ENCODE assay signal across 7 mouse cellular contexts in genomic region chr16:38758104-38758861, GRCm38 (mm10). TPM values are rescaled to one million over a fixed set of nuclear protein-coding genes. Genes with fewer than 3 reads are reported as not detected.
DNase-seq lines count a peak whose midpoint lies in the region; ATAC-seq lines count a peak whose summit lies in the region.

No protein-coding gene starts in this region.

- H3K36me3 ChIP-seq in limb, embryonic 12.5 days, result peaks cover 50% of the 10 kb centered on the region

- peak; percentile 38 for DNase-seq in testis, postnatal 10 days (ENCODE audit: low spot score)
- DNase-seq in testis, postnatal 14 days (ENCODE audit: low spot score), result no peak
- peak; percentile 27 to 30 for DNase-seq in heart, postnatal 10 days
- DNase-seq in thymus, postnatal 10 days (ENCODE audit: low spot score in 2 of 2), result no peak
- DNase-seq in retina, postnatal 1 day, result no peak

- no peak overlapping the region for H3K4me3 ChIP-seq in limb, embryonic 12.5 days (replicated peaks)

- no peaks in the 10 kb centered on the region for H3K9me3 ChIP-seq in limb, embryonic 12.5 days

- no peak overlapping the region for H3K4me2 ChIP-seq in limb, embryonic 12.5 days

- intact Hi-C loops in heart, postnatal 10 days (cut with DNase I), result no loop called here

- H3K4me1 ChIP-seq in limb, embryonic 12.5 days (replicated peaks), result peaks cover 35% of the 10 kb centered on the region

- H3K9ac ChIP-seq in limb, embryonic 12.5 days (replicated peaks), result no peak overlapping the region

- no peak for ATAC-seq in limb, embryonic 12.5 days (ENCODE audit: insufficient number of reproducible peaks, insufficient read depth, low FRiP score, low TSS enrichment, low read depth)
- no peak; the same call in 1 of the 2 replicates for ATAC-seq in frontal cortex, adult (ENCODE audit: low TSS enrichment)

- 75% methylated on average over 12 of the region's 12 CpGs for WGBS in limb, embryonic 12.5 days

- H3K27ac ChIP-seq in limb, embryonic 12.5 days, result 0 out of 2 replicates have a peak overlapping the region, but pooled peaks have one; percentile 41

- no peaks in the 10 kb centered on the region for H3K27me3 ChIP-seq in limb, embryonic 12.5 days

RNA-seq across cellular contexts. Expression of gene B4galt4, which starts 16.2 kb away (rescaled TPM):
- total RNA-seq in heart, postnatal 10 days (2021), result 10 to 100 TPM; 10.1 to 13.0 TPM
- polyA plus RNA-seq in limb, embryonic 12.5 days (2016; fragmentation: Nextera tagmentation; extraction: Ambion mirVana), result 33.3 and 33.6 TPM in 2 replicates

RNA-seq across cellular contexts. Expression of gene Upk1b, which starts 41.8 kb away (rescaled TPM):
- 1 to 10 TPM; 6.2 to 7.9 TPM for total RNA-seq in heart, postnatal 10 days (2021)
- polyA plus RNA-seq in limb, embryonic 12.5 days (2016; fragmentation: Nextera tagmentation; extraction: Ambion mirVana), result 7.9 and 8.2 TPM in 2 replicates

RNA-seq across cellular contexts. Expression of gene Arhgap31, which starts 45.2 kb away (rescaled TPM):
- total RNA-seq in heart, postnatal 10 days (2021), result 10 to 100 TPM; 58.3 to 65.7 TPM
- polyA plus RNA-seq in limb, embryonic 12.5 days (2016; fragmentation: Nextera tagmentation; extraction: Ambion mirVana), result 8.8 and 9.9 TPM in 2 replicates

Comparison
In these comparisons a context has a peak if more than half of its experiments do, and no peak if none do; other contexts are left out.
1. DNase-seq: peak in testis, postnatal 10 days (single experiment) and heart, postnatal 10 days (2 of 2); none in testis, postnatal 14 days (single experiment), thymus, postnatal 10 days (0 of 2) and retina, postnatal 1 day (single experiment).